Mouse (Mus musculus) embryonic facial prominence, embryonic 12.5 days (tissue): ENCODE measurements around the gene Flot1. TPM values are rescaled to one million over a fixed set of nuclear protein-coding genes. Genes with fewer than 3 reads are reported as not detected.
A peak's percentile ranks its signal among the peaks of the same experiment; 100 is the strongest.
"Not testable (repeated sequence)": the region's sequence is repeated elsewhere in the genome, so short reads cannot be mapped to it uniquely, and the experiment has no call there.

Experiments used
- ATAC-seq: fragments of 200-750 bp; cut with Nextera tagmentation; 2 replicates; pipeline ENCODE4 v1.8.0; 2017; ENCODE audit not compliant: insufficient number of reproducible peaks, insufficient read depth, low FRiP score, low TSS enrichment
- H3K27ac ChIP-seq: fragments of 300-500 bp; sonication (generic); 2 replicates; pipeline ENCODE4 v1.5.1; 2016; ENCODE audit warnings: mild to moderate bottlenecking
- H3K27me3 ChIP-seq: fragments of 300-500 bp; sonication (generic); 2 replicates; pipeline ENCODE4 v1.6.1; 2016; ENCODE audit warnings: mild to moderate bottlenecking, moderate library complexity
- H3K36me3 ChIP-seq: fragments of 300-500 bp; sonication (generic); 2 replicates; pipeline ENCODE4 v1.6.1; 2016; ENCODE audit warnings: mild to moderate bottlenecking
- H3K4me1 ChIP-seq: fragments of 300-500 bp; sonication (generic); 2 replicates; pipeline ENCODE4 v1.6.1; 2016
- H3K4me2 ChIP-seq: fragments of 300-500 bp; sonication (generic); replicated peaks from 2 replicates; pipeline ENCODE4 v1.6.1; 2016; ENCODE audit warnings: mild to moderate bottlenecking, moderate library complexity
- H3K4me3 ChIP-seq: fragments of 300-500 bp; sonication (generic); 2 replicates; pipeline ENCODE4 v1.5.1; 2016; ENCODE audit warnings: mild to moderate bottlenecking
- H3K9ac ChIP-seq: fragments of 300-500 bp; sonication (generic); 2 replicates; pipeline ENCODE4 v1.6.1; 2016; ENCODE audit warnings: mild to moderate bottlenecking, moderate library complexity
- H3K9me3 ChIP-seq: fragments of 300-500 bp; sonication (generic); 2 replicates; pipeline ENCODE4 v1.6.1; 2016; ENCODE audit warnings: mild to moderate bottlenecking, moderate library complexity
- WGBS: fragments of 180-500 bp; shearing (Covaris S2); methylation state at CpG from one replicate; pipeline ENCODE4 v1.1.7; 2016; 5-methylcytosine and 5-hydroxymethylcytosine counted together
- polyA plus RNA-seq: library from polyadenylated mRNA; unstranded; fragments of >200 nt; fragmentation: Nextera tagmentation; extraction: Ambion mirVana; gene quantifications from 2 replicates; pipeline ENCODE4 v1.2.1, GENCODE M21; 2016

The Flot1 gene
- polyA plus RNA-seq, 1 experiment from 2014 or later: 50.7 TPM

DNA sequence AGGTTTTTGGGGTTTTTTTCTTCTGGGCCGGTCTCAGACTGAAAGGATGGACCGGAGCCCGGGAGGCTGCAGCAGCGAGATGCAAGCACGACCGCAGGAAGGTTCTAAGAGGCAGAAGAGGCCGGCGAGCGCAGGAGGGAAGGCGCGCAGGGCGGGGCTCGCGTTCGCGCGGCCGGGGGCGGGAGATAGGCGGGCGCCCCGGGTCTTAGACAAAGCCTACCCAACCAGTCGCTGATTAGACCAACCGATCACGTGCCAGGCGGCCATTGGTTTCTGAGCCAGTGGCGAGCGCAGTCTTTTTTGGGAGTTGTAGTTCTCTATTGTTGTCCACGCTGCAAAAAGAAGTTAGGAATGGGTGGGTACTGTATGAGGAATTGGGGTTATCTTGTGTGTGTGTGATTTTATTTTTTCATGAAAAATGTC is 15.1 kb downstream of the Flot1 start, which contains the start of gene Tubb5:
TSS of gene Tubb5 (minus strand) at position 185 of the 423 bp plus-strand sequence.
- ATAC-seq: peak; percentile 82
- Histone ChIP-seq H3K4me1 (peaks cover 39% of the 10 kb centered on the region), H3K4me3 (peak within 1 kb of the TSS; percentile 87), H3K9ac (peak within 1 kb of the TSS; percentile 96), H3K27ac (peak within 1 kb of the TSS; percentile 97), H3K9me3 (no peaks in the 10 kb centered on the region), H3K27me3 (no peaks in the 10 kb centered on the region), H3K36me3 (peaks cover 38% of the 10 kb centered on the region), H3K4me2 (peak within 1 kb of the TSS; percentile 85)
- WGBS: 0% methylated on average over 29 of the region's 29 CpGs

DNA sequence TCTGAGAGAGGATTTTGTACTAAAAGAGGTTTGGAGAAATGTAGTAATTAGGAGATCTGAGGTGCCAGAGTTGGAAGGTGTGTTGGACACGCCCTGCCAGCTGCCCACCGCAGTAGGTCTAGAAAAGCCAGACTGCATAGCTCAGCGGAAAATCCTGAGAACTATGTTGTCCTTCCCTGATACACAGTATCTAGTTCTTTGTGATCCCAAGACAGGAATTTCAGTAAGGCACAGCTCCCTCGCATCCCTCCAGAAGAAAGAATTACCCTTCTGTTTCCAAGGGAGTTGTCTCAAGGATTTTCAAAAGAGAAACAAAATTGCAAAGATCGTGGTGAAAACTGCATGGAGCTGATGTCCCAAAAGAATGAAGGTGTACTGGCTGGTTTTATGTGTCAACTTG is 15.5 kb downstream of the Flot1 start:
- Histone ChIP-seq H3K27me3 (no peaks in the 10 kb centered on the region), H3K4me3 (peak overlapping the region; percentile 87), H3K27ac (peak overlapping the region; percentile 97), H3K4me1 (peaks cover 36% of the 10 kb centered on the region), H3K4me2 (peak overlapping the region; percentile 59), H3K9ac (peak overlapping the region; percentile 63), H3K36me3 (peaks cover 34% of the 10 kb centered on the region), H3K9me3 (no peaks in the 10 kb centered on the region)
- no peak for ATAC-seq
- WGBS: 0% methylated on average over 5 of the region's 5 CpGs

DNA sequence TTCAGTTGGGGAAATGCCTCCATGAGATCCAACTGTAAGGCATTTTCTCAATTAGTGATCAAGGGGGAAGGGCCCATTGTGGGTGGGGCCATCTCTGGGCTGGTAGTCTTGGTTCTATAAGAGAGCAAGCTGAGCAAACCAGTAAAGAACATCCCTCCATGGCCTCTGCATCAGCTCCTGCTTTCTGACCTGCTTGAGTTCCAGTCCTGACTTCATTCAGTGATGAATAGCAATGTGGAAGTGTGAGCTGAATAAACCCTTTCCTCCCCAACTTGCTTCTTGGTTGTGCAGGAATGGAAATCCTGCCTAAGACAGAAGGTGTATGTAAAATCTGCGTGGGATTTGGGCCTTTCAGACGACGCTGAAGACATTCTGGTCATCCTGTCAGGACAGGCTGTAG is 16.0 kb downstream of the Flot1 start:
- not testable (repeated sequence) for ATAC-seq, H3K27me3 ChIP-seq, H3K9me3 ChIP-seq
- H3K27ac ChIP-seq: peak overlapping the region; percentile 97
- H3K4me2 ChIP-seq: peak overlapping the region; percentile 59
- H3K36me3 ChIP-seq: peaks cover 30% of the 10 kb centered on the region
- H3K4me3 ChIP-seq: peak overlapping the region; percentile 87
- H3K9ac ChIP-seq: peak overlapping the region; percentile 63; the same call in 1 of the 2 replicates
- H3K4me1 ChIP-seq: peaks cover 34% of the 10 kb centered on the region
- WGBS: 47% methylated on average over 3 of the region's 3 CpGs

DNA sequence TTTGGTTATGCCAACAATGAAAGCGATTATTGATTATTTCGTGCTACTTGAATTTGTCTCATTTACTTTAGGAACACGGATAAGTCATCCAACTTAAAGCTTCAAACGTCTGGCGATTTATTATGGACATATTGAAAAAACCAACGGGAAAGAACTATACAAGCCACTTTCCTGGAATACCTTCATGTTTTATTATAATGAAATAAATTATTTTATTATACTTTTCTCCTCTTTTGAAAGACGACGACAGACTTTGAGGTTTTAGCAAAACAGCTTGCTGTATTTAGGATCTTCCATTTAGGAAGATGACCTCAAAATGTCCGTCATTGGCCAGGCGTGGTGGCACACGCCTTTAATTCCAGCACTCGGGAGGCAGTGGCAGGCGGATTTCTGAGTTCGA is 17.5 kb downstream of the Flot1 start:
- H3K9ac ChIP-seq: no peak overlapping the region
- H3K36me3 ChIP-seq: peaks cover 25% of the 10 kb centered on the region
- H3K4me3 ChIP-seq: peak overlapping the region; percentile 45
- H3K27ac ChIP-seq: no peak overlapping the region
- peak overlapping the region; percentile 66 for H3K4me2 ChIP-seq
- H3K9me3 ChIP-seq: no peaks in the 10 kb centered on the region
- WGBS: 53% methylated on average over 14 of the region's 14 CpGs
- no peaks in the 10 kb centered on the region for H3K27me3 ChIP-seq
- ATAC-seq: no peak
- peaks cover 20% of the 10 kb centered on the region for H3K4me1 ChIP-seq

DNA sequence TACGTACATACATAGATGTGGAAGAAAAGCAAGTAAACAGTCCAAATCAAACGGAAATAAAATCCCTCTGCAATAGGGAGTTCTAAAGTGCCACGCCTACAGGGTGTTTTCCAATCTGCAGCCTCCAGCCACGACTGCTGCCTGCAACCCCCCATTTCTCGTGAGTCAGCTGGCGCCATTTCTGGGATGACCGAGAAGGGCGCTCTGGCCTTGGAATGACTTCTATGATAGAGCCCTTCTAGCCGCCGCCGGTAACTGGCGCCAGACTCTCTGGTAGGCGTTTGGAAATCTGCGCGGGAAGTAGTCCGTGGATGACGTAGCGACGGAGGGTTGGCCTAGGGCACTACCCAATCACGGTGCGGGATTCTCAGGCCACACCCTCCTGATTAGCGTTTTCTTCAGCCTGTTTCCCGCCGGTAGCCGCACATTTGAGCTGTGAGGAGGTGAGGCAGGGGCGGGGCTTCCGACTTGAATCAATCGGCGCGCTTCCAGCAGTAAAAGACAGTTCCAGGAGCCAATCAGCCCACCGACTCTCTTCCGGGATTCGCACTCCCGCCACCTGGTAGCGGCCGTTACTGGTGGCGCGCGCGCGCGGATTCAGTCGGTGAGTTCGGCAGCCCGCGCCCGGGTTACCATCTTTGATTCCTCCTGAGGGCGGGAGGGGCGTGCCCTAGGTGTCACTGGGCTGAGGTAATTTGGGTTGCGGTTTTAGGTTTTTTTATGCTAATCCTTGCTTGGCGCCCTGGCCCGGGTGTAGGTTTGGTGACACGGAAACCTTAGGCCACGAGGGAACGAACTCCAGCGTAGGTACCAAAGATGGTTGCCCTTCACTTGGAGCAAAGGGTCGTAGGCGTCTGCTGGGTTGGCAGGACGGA is 18.3 kb downstream of the Flot1 start, which contains the start of gene Mdc1:
TSS of gene Mdc1 (plus strand) at position 440 of the 875 bp plus-strand sequence.
- Histone ChIP-seq H3K27me3 (no peaks in the 10 kb centered on the region), H3K36me3 (peaks cover 25% of the 10 kb centered on the region), H3K27ac (peak within 1 kb of the TSS; percentile 80), H3K4me2 (peak within 1 kb of the TSS; percentile 66), H3K9me3 (no peaks in the 10 kb centered on the region), H3K4me3 (peak within 1 kb of the TSS; percentile 45), H3K4me1 (peaks cover 13% of the 10 kb centered on the region), H3K9ac (peak within 1 kb of the TSS; percentile 53)
- WGBS: under 1% methylated on average over 59 of the region's 59 CpGs
- peak; percentile 88 for ATAC-seq

DNA sequence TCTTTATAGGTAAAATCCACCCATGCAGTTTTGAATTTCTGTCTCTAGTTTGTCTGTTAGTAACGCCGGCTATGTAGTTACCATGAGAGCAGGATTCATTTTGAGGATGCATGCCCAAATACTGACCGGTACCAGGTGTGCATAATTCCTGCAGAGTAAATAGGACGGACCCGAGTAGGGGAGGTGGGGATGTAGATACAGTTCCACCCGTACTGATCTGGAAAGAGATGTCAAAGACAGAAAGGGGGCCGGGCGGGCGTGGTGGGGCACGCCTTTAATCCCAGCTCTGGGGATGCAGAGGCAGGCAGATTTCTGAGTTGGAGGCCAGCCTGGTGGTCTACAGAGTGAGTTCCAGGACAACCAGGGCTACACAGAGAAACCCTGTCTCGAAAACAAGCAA is 19.0 kb downstream of the Flot1 start:
- H3K9ac ChIP-seq: peak overlapping the region; percentile 53
- H3K4me1 ChIP-seq: peaks cover 13% of the 10 kb centered on the region
- WGBS: 22% methylated on average over 11 of the region's 11 CpGs
- H3K36me3 ChIP-seq: peaks cover 25% of the 10 kb centered on the region
- peak overlapping the region; percentile 66 for H3K4me2 ChIP-seq
- H3K27me3 ChIP-seq: no peaks in the 10 kb centered on the region
- H3K4me3 ChIP-seq: peak overlapping the region; percentile 45
- no peaks in the 10 kb centered on the region for H3K9me3 ChIP-seq
- peak overlapping the region; percentile 80 for H3K27ac ChIP-seq
- no peak for ATAC-seq

DNA sequence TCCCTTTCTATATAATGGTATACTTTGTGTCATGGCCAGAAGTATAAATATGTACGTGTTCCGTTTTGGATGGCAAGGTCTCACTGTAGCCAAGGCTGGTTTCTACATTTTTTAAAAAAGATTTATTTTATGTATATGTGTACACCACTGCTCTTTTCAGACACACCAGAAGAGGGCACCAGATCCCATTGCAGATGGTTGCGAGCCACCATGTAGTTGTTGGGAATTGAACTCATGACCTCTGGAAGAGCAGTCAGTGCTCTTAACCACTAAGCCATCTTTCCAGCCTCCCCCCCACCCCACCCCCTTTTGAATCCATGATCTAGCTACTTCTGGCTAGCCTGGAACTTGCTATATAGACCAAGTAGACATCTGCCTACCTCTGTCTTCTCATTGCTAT is 20.5 kb downstream of the Flot1 start:
- Histone ChIP-seq H3K36me3 (peaks cover 40% of the 10 kb centered on the region), H3K27ac (no peak overlapping the region), H3K9me3 (no peaks in the 10 kb centered on the region), H3K4me1 (peaks cover 13% of the 10 kb centered on the region), H3K27me3 (no peaks in the 10 kb centered on the region), H3K9ac (no peak overlapping the region), H3K4me3 (no peak overlapping the region), H3K4me2 (no peak overlapping the region)
- ATAC-seq: no peak
- 96% methylated on average over 3 of the region's 3 CpGs for WGBS

DNA sequence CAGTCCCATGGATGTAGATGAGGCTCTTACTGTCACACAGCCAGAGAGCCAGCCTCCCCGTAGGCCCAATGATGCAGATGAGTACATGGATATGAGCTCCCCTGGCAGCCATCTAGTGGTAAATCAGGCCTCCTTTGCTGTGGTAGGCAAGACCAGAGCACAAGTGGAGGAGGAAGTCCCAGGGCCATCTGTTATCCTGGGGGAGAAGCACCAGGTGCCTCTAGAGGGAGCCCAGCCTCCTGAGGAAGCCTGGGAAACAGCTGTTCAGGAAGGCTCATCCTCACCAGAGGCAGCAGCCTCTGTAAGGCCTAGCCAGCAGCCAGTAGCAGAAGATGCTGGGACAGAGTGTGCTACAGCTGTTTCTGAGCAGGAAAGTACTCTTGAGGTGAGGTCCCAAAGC is 25.1 kb downstream of the Flot1 start:
- no peak for ATAC-seq
- Histone ChIP-seq H3K27ac (no peak overlapping the region), H3K9me3 (no peaks in the 10 kb centered on the region), H3K36me3 (peaks cover 75% of the 10 kb centered on the region), H3K4me2 (no peak overlapping the region), H3K9ac (no peak overlapping the region), H3K27me3 (no peaks in the 10 kb centered on the region), H3K4me1 (no peaks in the 10 kb centered on the region), H3K4me3 (no peak overlapping the region)
- WGBS: 77% methylated on average over 1 of the region's 1 CpGs

DNA sequence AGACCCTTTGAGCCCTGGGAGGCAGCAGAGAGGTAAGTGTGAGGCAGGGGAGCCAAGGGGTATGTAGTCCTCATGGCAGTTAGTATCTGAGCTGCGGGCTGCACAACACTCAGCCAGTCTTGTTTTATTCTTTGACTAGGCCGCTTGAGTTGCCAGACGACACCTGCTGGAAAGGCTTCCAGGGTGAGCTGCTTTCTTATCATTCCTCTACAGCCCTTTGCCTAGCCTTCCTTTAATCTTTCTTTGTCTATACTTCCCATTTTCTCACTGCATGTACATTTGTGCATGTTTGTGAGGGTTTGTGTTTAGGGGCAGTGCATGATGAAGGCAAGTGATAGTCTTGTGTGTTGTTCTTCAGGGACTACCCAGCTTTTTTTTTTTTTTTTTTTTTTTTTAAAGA is 27.9 kb downstream of the Flot1 start:
- Histone ChIP-seq H3K4me3 (no peak overlapping the region), H3K4me2 (no peak overlapping the region), H3K4me1 (no peaks in the 10 kb centered on the region), H3K36me3 (peaks cover 80% of the 10 kb centered on the region), H3K9me3 (no peaks in the 10 kb centered on the region), H3K27me3 (no peaks in the 10 kb centered on the region), H3K27ac (no peak overlapping the region), H3K9ac (no peak overlapping the region)
- whole genome bisulfite sequencing: 96% methylated on average over 3 of the region's 3 CpGs
- ATAC-seq: no peak

DNA sequence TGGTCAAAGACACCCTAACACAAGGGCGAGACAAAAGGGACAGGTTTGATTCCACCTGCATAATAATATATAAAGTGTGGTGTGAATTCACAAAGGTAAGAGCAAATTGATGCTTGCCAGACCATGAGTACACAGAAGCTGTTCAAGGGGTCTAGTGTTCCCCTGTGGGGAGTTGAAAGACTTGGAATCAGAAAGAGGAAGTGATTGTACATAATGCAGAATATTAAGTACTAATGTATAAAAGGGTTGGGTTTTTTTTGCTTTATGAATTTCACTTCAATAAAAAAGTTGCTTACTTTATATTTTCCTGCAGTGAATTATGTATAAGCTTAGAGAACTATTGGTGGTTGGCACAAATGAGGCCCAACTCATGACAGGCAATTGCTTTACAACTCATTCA is 36.3 kb downstream of the Flot1 start:
- no peak overlapping the region for H3K4me3 ChIP-seq
- no peak overlapping the region for H3K9ac ChIP-seq
- peaks cover 25% of the 10 kb centered on the region for H3K36me3 ChIP-seq
- no peak overlapping the region for H3K27ac ChIP-seq
- 97% methylated on average over 1 of the region's 1 CpGs for whole genome bisulfite sequencing
- no peaks in the 10 kb centered on the region for H3K9me3 ChIP-seq
- peaks cover 8% of the 10 kb centered on the region; the same call in 1 of the 2 replicates for H3K4me1 ChIP-seq
- no peaks in the 10 kb centered on the region for H3K27me3 ChIP-seq
- ATAC-seq: no peak
- no peak overlapping the region for H3K4me2 ChIP-seq

DNA sequence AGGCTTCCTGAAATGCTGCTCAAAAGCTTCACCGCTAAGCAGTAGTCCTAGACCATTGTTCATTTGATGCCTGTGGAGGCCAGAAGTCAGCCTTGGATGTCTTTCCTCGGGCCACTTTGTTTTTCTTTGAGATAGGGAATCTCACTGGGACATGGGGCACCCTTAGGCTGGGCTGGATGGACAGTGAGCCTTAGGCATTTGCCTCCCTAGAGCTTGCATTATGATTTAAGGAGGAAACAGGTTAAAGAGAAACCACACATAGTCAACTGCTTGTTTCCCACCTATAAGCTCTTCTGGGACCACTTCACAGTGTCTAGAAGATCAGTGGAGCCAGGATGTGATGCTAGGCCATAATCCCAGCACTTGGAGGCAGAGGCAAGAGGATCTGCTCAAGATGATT is 36.8 kb downstream of the Flot1 start:
- ATAC-seq: no peak
- Histone ChIP-seq H3K9me3 (no peaks in the 10 kb centered on the region), H3K27me3 (no peaks in the 10 kb centered on the region), H3K9ac (no peak overlapping the region), H3K4me3 (no peak overlapping the region), H3K4me1 (peaks cover 13% of the 10 kb centered on the region; the same call in 1 of the 2 replicates), H3K36me3 (peaks cover 21% of the 10 kb centered on the region), H3K27ac (no peak overlapping the region), H3K4me2 (no peak overlapping the region)
- WGBS: 66% methylated on average over 2 of the region's 2 CpGs

DNA sequence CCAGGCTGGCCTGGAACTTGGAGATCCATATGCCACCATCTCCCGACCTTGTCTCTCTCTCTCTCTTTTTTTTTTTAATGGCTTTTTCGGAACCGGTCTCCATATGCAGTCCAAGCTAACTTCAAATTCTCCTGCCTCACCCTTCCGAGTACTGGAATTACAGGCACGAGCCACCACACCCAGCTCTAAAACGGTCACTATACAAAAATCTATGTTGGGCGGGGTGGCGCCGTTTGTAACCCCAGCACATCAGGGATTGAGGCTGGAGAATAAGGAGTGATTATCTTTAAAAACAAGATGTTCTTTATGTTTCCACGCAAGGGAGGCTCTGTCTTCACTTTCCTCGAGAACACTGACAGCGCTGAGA is 37.8 kb downstream of the Flot1 start:
- peak overlapping the region; percentile 58 for H3K4me3 ChIP-seq
- peaks cover 18% of the 10 kb centered on the region for H3K36me3 ChIP-seq
- peaks cover 17% of the 10 kb centered on the region; the same call in 1 of the 2 replicates for H3K4me1 ChIP-seq
- peak overlapping the region; percentile 53 for H3K9ac ChIP-seq
- 3% methylated on average over 12 of the region's 12 CpGs for WGBS
- no peak for ATAC-seq
- H3K9me3 ChIP-seq: no peaks in the 10 kb centered on the region
- H3K27ac ChIP-seq: peak overlapping the region; percentile 89
- no peaks in the 10 kb centered on the region for H3K27me3 ChIP-seq
- peak overlapping the region; percentile 66 for H3K4me2 ChIP-seq
